Mouse (Mus musculus) effector memory CD4-positive, alpha-beta T cell, adult 5 months (primary cell): ENCODE results near the gene Espnl. TPM values are rescaled to one million over a fixed set of nuclear protein-coding genes. Genes with fewer than 3 reads are reported as not detected.

ENCODE experiments used
- polyA plus RNA-seq: library from polyadenylated mRNA; unstranded; fragments of 100-300 nt; shearing (Covaris generic); gene quantifications from one replicate; pipeline ENCODE4 v1.2.1, GENCODE M21; 2017

The Espnl gene
- not detected for polyA plus RNA-seq

DNA sequence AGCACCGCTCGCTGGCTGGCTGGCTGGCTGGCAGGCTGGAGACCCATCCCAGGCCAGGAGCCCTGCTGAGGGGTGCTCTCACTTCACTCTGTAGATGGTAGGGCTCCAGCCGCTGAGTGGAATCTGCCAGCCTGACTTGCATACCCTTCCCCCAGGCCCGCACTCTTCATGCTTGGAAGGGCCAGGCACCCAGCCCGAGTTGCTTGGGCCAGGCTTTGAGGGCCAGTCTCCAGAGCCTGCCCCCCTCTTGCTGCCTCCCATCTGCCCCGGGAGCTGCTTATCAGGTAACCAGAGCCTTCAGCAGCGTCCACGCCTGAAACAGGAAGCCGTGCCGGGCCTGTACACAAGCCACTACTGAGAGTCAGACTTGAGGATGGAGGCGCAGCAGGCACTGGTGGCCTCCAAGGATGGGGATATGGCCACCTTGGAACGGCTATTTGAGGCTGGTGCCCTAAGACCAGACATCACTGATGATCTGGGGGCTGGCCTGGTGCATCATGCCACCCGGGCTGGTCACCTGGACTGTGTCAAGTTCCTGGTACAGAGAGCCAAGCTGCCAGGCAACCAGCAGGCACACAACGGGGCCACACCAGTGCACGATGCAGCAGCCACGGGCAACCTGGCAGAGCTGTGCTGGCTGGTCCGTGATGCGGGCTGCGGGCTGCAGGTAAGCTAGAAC lies at the start of gene Espnl:
Gene Espnl, plus strand, starts transcription at position 316 of the 679 bp plus-strand sequence.

DNA sequence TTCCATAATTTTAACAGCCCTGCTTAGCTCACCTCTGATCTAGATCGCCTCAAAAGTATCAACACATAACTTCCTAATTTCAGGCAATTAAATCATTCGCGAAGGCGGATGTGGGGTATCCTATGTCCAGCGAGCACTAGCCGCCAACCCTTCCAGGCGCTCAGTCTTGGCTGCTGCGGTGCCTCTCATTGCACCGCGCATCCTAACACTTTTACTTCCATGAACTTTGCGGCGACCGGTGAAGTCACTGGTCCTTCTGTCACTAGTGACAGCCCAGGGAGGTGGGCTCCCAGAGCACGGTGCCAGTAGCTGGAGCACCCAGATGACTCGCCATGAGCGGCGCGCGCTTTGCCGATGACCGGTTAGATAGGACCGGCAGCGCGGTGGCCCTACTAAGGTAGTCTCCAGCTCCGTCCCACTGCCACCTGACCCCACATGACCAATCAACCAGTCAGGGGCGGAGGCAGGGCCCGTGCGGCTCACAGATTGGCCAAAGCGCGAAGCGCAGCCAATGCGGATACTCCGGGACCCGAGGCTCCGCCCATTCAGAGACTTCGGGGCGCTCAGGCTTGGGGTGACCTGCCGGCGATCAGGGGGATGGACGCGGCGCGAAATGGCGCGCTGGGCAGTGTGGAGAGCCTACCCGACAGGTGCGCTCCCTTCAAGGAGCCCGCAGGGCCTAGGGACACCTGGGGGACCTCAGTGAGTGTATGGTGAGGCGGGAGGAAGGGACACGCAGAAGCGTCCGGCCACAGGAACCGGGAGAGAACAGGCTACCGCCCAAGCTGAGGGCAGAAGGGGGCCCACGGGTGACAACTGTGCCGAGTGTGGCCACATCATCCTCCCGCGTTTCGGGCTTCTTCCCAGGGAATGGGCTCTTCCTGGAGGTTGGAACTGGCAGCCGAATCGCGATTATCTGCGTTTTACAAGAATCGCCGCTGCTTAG lies 23.8 kb upstream of the Espnl start, which contains the start of gene Scly:
Gene Scly, plus strand, starts transcription at position 540 of the 946 bp plus-strand sequence.

DNA sequence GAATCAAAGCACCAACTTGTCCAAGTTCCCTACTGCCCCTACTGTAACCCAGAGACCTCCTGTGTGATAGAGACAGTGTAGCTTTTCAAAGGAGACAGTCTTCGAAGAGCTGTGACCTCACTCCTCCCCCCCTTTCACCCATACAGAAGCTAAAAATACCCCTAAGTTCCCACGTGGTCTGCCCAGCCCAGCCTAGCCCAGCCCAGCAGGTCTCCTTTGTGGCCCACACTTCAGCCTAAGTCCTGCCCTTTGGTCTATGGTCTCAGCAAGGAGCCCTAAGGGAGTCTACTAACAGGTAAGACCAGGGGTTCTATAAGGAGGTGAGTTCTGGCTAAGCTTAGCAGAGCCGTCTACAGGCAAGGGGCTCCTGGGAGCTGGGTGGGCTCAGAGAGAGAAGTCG lies 29.0 kb downstream of the Espnl start, which contains the start of gene Klhl30:
Gene Klhl30, plus strand, starts transcription at position 176 of the 400 bp plus-strand sequence.

DNA sequence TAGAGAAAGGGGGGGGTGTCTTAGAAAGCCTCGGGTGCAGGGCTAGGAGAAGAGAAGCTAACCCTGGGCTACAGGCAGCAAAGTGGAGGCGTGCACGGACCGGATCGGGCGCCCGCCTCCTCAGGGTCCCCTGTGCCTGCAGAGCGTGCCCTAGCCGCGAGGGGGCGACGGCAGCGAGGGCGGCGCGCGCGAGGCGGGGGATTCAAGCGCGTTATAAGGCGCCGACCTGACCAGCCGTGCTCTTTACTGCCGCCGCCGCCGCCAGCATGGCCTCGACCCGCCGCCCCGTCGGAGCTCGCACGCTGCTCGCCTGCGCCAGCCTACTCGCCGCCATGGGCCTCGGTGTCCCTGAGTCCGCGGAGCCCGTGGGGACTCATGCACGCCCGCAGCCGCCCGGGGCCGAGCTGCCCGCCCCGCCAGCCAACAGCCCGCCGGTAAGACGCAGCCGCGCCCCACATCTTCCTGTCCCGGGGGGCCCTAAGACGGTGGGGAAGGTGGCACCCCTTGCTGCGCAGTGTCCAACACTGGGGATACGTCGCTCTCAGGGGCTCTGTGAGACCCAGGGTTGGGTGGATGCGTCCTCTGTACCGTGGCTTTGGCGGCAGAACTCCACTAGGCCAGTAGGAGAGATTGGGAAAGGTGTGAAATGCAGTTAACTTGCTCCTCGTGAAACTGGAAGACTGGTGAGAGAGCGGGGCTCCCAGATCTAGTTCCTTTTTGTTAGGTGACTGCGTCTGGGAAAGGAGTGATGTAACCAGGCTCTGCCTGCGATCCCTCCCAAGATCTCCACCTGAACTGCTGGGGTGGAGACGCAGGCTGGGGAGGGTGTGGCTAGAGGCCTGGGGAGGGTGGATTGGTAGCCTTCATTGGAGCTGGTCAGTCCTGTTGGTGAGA lies 44.6 kb downstream of the Espnl start, which contains the start of gene Erfe:
Gene Erfe, plus strand, starts transcription at position 216 of the 894 bp plus-strand sequence.

Other genes with a start within 250 kb of the Espnl start
- 0.20 TPM for gene Rbm44, start 177.0 kb upstream of the Espnl start, polyA plus RNA-seq
- gene Ramp1, start 142.3 kb upstream of the Espnl start, polyA plus RNA-seq, result 10.5 TPM
- 53.2 TPM for gene Ube2f, start 71.8 kb upstream of the Espnl start, polyA plus RNA-seq
- 20.5 TPM for gene Scly, start 23.7 kb upstream of the Espnl start, polyA plus RNA-seq
- not detected for gene Klhl30, start 28.9 kb downstream of the Espnl start, polyA plus RNA-seq
- not detected for gene Erfe, start 44.4 kb downstream of the Espnl start, polyA plus RNA-seq
- 90.1 TPM for gene Ilkap, start 76.7 kb downstream of the Espnl start, polyA plus RNA-seq
- gene Hes6, start 92.0 kb downstream of the Espnl start, polyA plus RNA-seq, result 14.9 TPM
- gene Per2, start 137.2 kb downstream of the Espnl start, polyA plus RNA-seq, result 6.8 TPM
- 3.5 TPM for gene Traf3ip1, start 172.6 kb downstream of the Espnl start, polyA plus RNA-seq
- 7.1 TPM for gene Asb1, start 218.5 kb downstream of the Espnl start, polyA plus RNA-seq